Mouse (Mus musculus): ENCODE measurements around the gene Pdzd7. TPM values are rescaled to one million over a fixed set of nuclear protein-coding genes. Genes with fewer than 3 reads are reported as not detected.
A peak's percentile ranks its signal among the peaks of the same experiment; 100 is the strongest.
"Not testable (repeated sequence)": the region's sequence is repeated elsewhere in the genome, so short reads cannot be mapped to it uniquely, and the experiment has no call there.

The Pdzd7 gene
- polyA plus RNA-seq, 1 experiment from 2014 or later = not detected

- no peak for ATAC-seq
- H3K36me3 ChIP-seq = no peaks in the 10 kb centered on the region
- H3K4me1 ChIP-seq = peaks cover 31% of the 10 kb centered on the region
- no peaks in the 10 kb centered on the region for H3K9me3 ChIP-seq (replicated peaks)
- WGBS (ENCODE audit: insufficient replicate concordance) = 49% methylated on average over 11 of the region's 11 CpGs
- H3K27ac ChIP-seq = no peak overlapping the region
- peaks cover 88% of the 10 kb centered on the region for H3K27me3 ChIP-seq (replicated peaks)
- no peak overlapping the region for H3K4me2 ChIP-seq
- H3K9ac ChIP-seq = no peak overlapping the region
- H3K4me3 ChIP-seq = no peak overlapping the region
Observed at GRCm38 (mm10) chr19:45044389-45044927, 1.1 kb downstream of the Pdzd7 start.

- WGBS (ENCODE audit: insufficient replicate concordance) = 42% methylated on average over 13 of the region's 13 CpGs
- no peak for ATAC-seq
- H3K27me3 ChIP-seq (replicated peaks) = peaks cover 91% of the 10 kb centered on the region
Observed at GRCm38 (mm10) chr19:45040214-45040613, 5.3 kb downstream of the Pdzd7 start.

DNA sequence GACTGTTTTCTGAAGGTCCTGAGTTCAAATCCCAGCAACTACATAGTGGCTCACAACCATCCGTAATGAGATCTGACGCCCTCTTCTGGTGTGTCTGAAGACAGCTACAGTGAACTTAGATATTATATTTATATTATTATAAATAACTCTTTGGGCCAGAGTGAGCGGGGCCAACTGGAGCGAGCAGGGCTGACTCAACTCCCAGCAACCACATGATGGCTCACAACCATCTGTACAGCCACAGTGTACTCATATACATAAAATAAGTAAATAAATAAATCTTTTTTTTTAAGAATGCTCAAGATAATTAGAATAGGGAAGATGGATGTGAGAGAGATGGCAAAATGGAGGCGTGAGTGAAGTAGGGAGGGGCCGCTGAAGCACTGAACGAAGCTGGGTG lies 7.3 kb downstream of the Pdzd7 start:
- peaks cover 71% of the 10 kb centered on the region for H3K27me3 ChIP-seq (replicated peaks)
- not testable (repeated sequence) for H3K9me3 ChIP-seq (replicated peaks); H3K4me1 ChIP-seq; H3K36me3 ChIP-seq; H3K9ac ChIP-seq; H3K27ac ChIP-seq; ATAC-seq; H3K4me2 ChIP-seq; H3K4me3 ChIP-seq
- WGBS (ENCODE audit: insufficient replicate concordance) = 73% methylated on average over 7 of the region's 7 CpGs

More at GRCm38 (mm10) chr19:45040214-45040613, 5.3 kb downstream of the Pdzd7 start:
- Histone ChIP-seq H3K27ac (no peak overlapping the region), H3K4me1 (peaks cover 5% of the 10 kb centered on the region; the same call in 1 of the 2 replicates), H3K36me3 (no peaks in the 10 kb centered on the region), H3K4me2 (no peak overlapping the region), H3K4me3 (no peak overlapping the region), H3K9ac (no peak overlapping the region), H3K9me3 (replicated peaks) (no peaks in the 10 kb centered on the region)

GRCm38 (mm10) chr19:45036867-45037266 lies 8.7 kb downstream of the Pdzd7 start:
- peaks cover 5% of the 10 kb centered on the region; the same call in 1 of the 2 replicates for H3K4me1 ChIP-seq
- no peak overlapping the region for H3K9ac ChIP-seq
- no peaks in the 10 kb centered on the region for H3K36me3 ChIP-seq
- peaks cover 60% of the 10 kb centered on the region for H3K27me3 ChIP-seq (replicated peaks)
- H3K27ac ChIP-seq = no peak overlapping the region
- no peaks in the 10 kb centered on the region for H3K9me3 ChIP-seq (replicated peaks)
- WGBS (ENCODE audit: insufficient replicate concordance) = 26% methylated on average over 16 of the region's 16 CpGs
- H3K4me2 ChIP-seq = no peak overlapping the region
- no peak overlapping the region for H3K4me3 ChIP-seq
- peak; percentile 46 for ATAC-seq

GRCm38 (mm10) chr19:45032570-45033332 lies 12.8 kb downstream of the Pdzd7 start:
- Histone ChIP-seq H3K27ac (no peak overlapping the region), H3K4me1 (peaks cover 23% of the 10 kb centered on the region), H3K9ac (no peak overlapping the region), H3K36me3 (peaks cover 3% of the 10 kb centered on the region), H3K4me2 (no peak overlapping the region), H3K27me3 (replicated peaks) (peaks cover 34% of the 10 kb centered on the region), H3K9me3 (replicated peaks) (no peaks in the 10 kb centered on the region), H3K4me3 (no peak overlapping the region)
- ATAC-seq = no peak
- 55% methylated on average over 17 of the region's 17 CpGs for WGBS (ENCODE audit: insufficient replicate concordance)

DNA sequence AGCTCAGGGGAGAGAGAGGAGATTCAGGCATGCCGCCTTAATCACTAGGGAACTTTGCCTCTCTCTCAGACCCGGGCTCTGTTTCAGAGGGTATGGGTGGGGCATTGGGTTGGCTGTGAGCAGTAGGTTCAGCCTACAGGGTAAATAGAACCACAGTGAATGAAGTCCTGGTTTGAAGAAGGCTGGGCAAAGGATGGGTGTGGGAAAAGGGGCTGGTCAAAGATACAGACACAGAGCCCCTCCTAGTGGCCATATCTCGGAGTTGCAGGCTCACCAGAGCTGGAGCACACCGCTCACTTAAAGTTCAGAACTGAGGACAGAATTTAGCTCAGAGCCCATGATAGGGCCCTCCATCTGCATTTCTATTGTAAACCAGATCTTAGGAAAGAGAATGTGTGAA lies 13.7 kb downstream of the Pdzd7 start:
- peaks cover 19% of the 10 kb centered on the region for H3K4me1 ChIP-seq

DNA sequence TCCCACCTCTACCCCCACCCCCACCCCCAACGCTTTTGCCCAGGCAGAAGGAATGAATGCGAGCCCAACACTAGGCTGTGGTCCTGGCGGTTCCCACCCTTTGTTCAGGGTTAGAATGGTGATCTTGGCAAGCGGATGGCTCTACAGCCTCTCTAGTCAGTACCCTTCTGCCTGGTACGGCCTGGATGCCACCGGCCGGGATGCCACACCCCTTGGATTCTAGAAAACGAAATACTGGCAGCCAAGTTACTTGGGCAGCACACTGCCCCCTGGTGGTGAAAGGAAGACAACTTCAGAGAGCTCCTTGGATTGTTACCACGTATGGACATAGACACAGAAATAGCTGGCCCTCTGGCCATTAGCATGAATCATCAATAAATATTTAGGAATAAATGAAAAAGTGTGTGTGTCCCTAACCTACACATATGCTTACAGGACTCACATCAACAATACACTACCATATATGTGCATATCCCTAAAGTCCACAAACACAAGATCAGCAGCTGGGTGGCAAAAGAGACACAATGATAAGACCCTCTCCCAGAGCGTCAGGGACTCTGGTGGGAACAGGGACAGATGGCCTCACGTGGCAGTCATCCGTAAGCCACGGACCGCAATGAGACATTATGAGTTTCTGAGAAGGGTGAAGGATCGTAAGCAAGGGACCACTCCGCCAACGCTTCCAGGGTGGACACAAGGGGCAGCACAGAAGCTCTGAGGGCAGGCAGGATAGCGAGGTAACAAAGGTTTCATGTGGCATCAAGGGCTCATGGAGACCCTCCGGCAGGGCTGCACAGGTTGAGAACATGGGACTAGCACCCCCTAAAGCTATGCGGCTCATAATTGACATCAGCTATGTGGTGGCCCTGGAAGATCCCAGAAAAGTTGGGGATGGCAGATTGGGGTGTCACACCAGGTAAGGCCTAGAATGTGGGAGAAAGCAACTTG lies 14.5 kb downstream of the Pdzd7 start:
- H3K4me1 ChIP-seq = peaks cover 18% of the 10 kb centered on the region

More for the DNA sequence above, 13.7 kb downstream of the Pdzd7 start:
- H3K27ac ChIP-seq = no peak overlapping the region
- peak; percentile 9; the same call in 1 of the 2 replicates for ATAC-seq
- H3K36me3 ChIP-seq = peaks cover 11% of the 10 kb centered on the region
- H3K9me3 ChIP-seq (replicated peaks) = no peaks in the 10 kb centered on the region
- no peak overlapping the region for H3K4me2 ChIP-seq
- H3K4me3 ChIP-seq = no peak overlapping the region
- H3K9ac ChIP-seq = no peak overlapping the region
- H3K27me3 ChIP-seq (replicated peaks) = peaks cover 26% of the 10 kb centered on the region
- 29% methylated on average over 4 of the region's 4 CpGs for WGBS (ENCODE audit: insufficient replicate concordance)

DNA sequence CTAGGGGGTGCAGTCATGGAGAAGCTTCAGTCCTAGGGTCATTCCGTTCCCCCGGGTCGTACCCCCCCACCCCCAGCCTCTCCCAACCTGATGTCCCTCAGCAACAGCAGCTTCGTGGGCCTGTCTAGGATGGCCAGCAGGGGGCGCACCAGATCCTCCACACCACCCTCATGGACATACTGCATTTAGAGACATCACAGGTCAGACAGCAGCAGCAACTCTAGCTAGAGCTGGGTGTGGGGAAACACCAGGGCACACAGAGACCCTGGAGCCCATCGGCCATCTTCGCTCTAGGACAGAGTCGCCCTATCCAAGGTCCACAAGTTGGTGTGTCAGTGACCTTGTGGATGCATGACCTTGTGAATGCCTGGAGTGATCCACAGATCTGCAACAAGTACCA lies 15.4 kb downstream of the Pdzd7 start:
- WGBS (ENCODE audit: insufficient replicate concordance) = 22% methylated on average over 8 of the region's 8 CpGs
- peaks cover 28% of the 10 kb centered on the region for H3K36me3 ChIP-seq
- H3K9me3 ChIP-seq (replicated peaks) = no peaks in the 10 kb centered on the region
- peak; percentile 13; the same call in 1 of the 2 replicates for ATAC-seq
- peaks cover 18% of the 10 kb centered on the region for H3K4me1 ChIP-seq
- no peak overlapping the region for H3K4me3 ChIP-seq
- peaks cover 10% of the 10 kb centered on the region; the same call in 1 of the 2 replicates for H3K27me3 ChIP-seq (replicated peaks)
- H3K27ac ChIP-seq = no peak overlapping the region
- peak overlapping the region; percentile 55; the same call in 1 of the 2 replicates for H3K4me2 ChIP-seq
- H3K9ac ChIP-seq = no peak overlapping the region

More for the DNA sequence above, 14.5 kb downstream of the Pdzd7 start:
- Histone ChIP-seq H3K4me3 (peak overlapping the region; percentile 18), H3K4me2 (peak overlapping the region; percentile 55), H3K36me3 (peaks cover 19% of the 10 kb centered on the region), H3K27ac (no peak overlapping the region), H3K27me3 (replicated peaks) (peaks cover 18% of the 10 kb centered on the region), H3K9me3 (replicated peaks) (no peaks in the 10 kb centered on the region), H3K9ac (no peak overlapping the region)
- WGBS (ENCODE audit: insufficient replicate concordance) = 37% methylated on average over 20 of the region's 20 CpGs
- ATAC-seq = peak; percentile 30; the same call in 1 of the 2 replicates

DNA sequence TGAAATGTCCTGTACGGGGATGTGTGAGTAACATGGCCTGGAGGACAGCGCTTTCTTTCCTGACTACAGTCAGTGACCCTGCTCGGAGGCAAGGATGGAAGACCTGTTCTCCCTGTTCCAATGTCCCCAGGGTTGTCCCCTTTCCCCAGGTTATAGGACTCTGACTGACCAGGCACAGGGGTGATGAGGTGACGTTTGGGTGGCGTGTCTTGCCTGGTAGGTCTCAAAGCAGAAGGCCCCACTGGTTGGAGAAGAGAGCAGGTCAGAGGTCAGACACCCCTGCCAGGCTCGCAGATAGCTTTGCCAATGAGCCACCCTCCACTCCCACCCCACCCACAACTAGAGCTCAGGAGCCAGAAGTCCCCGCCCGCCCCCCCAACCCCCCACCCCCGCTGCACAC lies 15.9 kb downstream of the Pdzd7 start:
- Histone ChIP-seq H3K4me2 (no peak overlapping the region), H3K9me3 (replicated peaks) (no peaks in the 10 kb centered on the region), H3K4me3 (no peak overlapping the region), H3K27me3 (replicated peaks) (peaks cover 10% of the 10 kb centered on the region; the same call in 1 of the 2 replicates), H3K36me3 (peaks cover 33% of the 10 kb centered on the region), H3K9ac (no peak overlapping the region), H3K27ac (no peak overlapping the region), H3K4me1 (peaks cover 18% of the 10 kb centered on the region)
- 41% methylated on average over 8 of the region's 9 CpGs for WGBS (ENCODE audit: insufficient replicate concordance)
- ATAC-seq = no peak

GRCm38 (mm10) chr19:45028746-45029145 lies 16.8 kb downstream of the Pdzd7 start:
- WGBS (ENCODE audit: insufficient replicate concordance) = 60% methylated on average over 19 of the region's 19 CpGs

DNA sequence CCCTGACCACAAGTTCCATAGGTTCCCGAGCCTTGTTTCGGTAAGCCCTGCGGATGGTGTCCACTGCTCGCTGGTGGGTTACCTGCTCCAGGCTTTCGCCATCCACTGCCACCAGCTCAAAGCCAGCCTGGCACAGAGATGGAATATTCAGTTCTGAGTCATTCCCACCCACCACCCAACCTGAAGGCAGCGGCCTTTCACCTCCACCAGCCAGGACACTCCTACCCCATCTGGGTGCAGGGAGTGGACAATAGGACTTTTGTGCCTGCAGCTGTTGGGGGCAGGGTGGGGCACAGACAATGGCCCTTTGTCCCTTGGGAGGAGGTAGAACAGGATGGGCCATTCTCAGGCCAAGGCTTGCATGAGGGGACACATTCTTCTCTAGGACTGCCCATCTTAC lies 17.7 kb downstream of the Pdzd7 start:
- Histone ChIP-seq H3K4me1 (peaks cover 18% of the 10 kb centered on the region), H3K36me3 (peaks cover 43% of the 10 kb centered on the region), H3K9ac (no peak overlapping the region), H3K27ac (no peak overlapping the region), H3K4me3 (no peak overlapping the region), H3K27me3 (replicated peaks) (peaks cover 8% of the 10 kb centered on the region; the same call in 1 of the 2 replicates), H3K4me2 (no peak overlapping the region), H3K9me3 (replicated peaks) (no peaks in the 10 kb centered on the region)
- ATAC-seq = no peak
- 75% methylated on average over 6 of the region's 6 CpGs for WGBS (ENCODE audit: insufficient replicate concordance)

More at GRCm38 (mm10) chr19:45028746-45029145, 16.8 kb downstream of the Pdzd7 start:
- no peaks in the 10 kb centered on the region for H3K9me3 ChIP-seq (replicated peaks)
- peaks cover 10% of the 10 kb centered on the region; the same call in 1 of the 2 replicates for H3K27me3 ChIP-seq (replicated peaks)
- H3K4me2 ChIP-seq = no peak overlapping the region
- ATAC-seq = no peak
- H3K4me1 ChIP-seq = peaks cover 18% of the 10 kb centered on the region
- no peak overlapping the region for H3K27ac ChIP-seq
- no peak overlapping the region for H3K9ac ChIP-seq
- peaks cover 39% of the 10 kb centered on the region for H3K36me3 ChIP-seq
- H3K4me3 ChIP-seq = no peak overlapping the region
